Mouse (Mus musculus): ENCODE results near the gene Aip. TPM values are rescaled to one million over a fixed set of nuclear protein-coding genes. Genes with fewer than 3 reads are reported as not detected.

Aip gene
- polyA plus RNA-seq, 1 experiment from 2014 or later = 69.4 TPM

DNA sequence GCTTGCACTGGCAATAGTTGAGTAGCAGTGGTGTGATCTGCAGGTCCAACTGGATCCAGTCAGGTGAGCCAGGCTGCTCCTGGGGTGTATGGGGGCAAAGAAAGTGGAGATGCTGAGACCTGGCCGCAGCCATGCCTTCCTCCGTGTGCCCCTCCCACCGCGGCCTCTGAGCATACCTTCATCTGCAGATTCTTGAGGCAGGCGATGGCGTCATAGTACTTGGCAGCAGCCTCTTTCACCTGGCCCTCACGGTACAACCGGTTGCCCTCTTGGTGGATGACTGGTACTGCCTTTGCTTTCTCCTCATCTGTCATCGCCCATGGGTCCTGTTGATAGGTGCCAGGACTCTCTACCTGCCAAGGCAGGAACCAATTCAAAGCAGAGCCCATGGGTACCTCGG lies 10.5 kb downstream of the Aip start:
- H3K36me3 ChIP-seq = peaks cover 66% of the 10 kb centered on the region
- ATAC-seq (ENCODE audit: low FRiP score, low read depth) = no peak
- H3K9ac ChIP-seq = no peak overlapping the region
- H3K4me2 ChIP-seq (replicated peaks) = no peak overlapping the region
- WGBS = 95% methylated on average over 10 of the region's 10 CpGs
- no peak overlapping the region for H3K27ac ChIP-seq
- no peak overlapping the region for H3K4me3 ChIP-seq
- H3K9me3 ChIP-seq = no peaks in the 10 kb centered on the region
- no peaks in the 10 kb centered on the region for H3K4me1 ChIP-seq
- no peaks in the 10 kb centered on the region for H3K27me3 ChIP-seq (replicated peaks)

GRCm38 (mm10) chr19:4114551-4114950 lies 11.1 kb downstream of the Aip start:
- no peak for ATAC-seq (ENCODE audit: low FRiP score, low read depth)
- Histone ChIP-seq H3K4me1 (no peaks in the 10 kb centered on the region), H3K9me3 (no peaks in the 10 kb centered on the region), H3K27ac (no peak overlapping the region), H3K4me3 (no peak overlapping the region), H3K9ac (no peak overlapping the region), H3K4me2 (replicated peaks) (no peak overlapping the region), H3K27me3 (replicated peaks) (no peaks in the 10 kb centered on the region), H3K36me3 (peaks cover 68% of the 10 kb centered on the region)
- 91% methylated on average over 10 of the region's 10 CpGs for WGBS

- no peaks in the 10 kb centered on the region for H3K4me1 ChIP-seq
- H3K27me3 ChIP-seq (replicated peaks) = no peaks in the 10 kb centered on the region
- WGBS = 60% methylated on average over 5 of the region's 5 CpGs
- H3K4me3 ChIP-seq = no peak overlapping the region
- H3K4me2 ChIP-seq (replicated peaks) = no peak overlapping the region
- H3K36me3 ChIP-seq = peaks cover 70% of the 10 kb centered on the region
- no peak for ATAC-seq (ENCODE audit: low FRiP score, low read depth)
- H3K9ac ChIP-seq = no peak overlapping the region
- H3K27ac ChIP-seq = no peak overlapping the region
- H3K9me3 ChIP-seq = no peaks in the 10 kb centered on the region
These were observed 11.8 kb downstream of the Aip start for GRCm38 (mm10) chr19:4113806-4114230.

GRCm38 (mm10) chr19:4113186-4113805 lies 12.4 kb downstream of the Aip start:
- no peak overlapping the region for H3K4me3 ChIP-seq
- H3K9me3 ChIP-seq = no peaks in the 10 kb centered on the region
- no peaks in the 10 kb centered on the region for H3K4me1 ChIP-seq
- ATAC-seq (ENCODE audit: low FRiP score, low read depth) = no peak
- H3K27ac ChIP-seq = no peak overlapping the region
- whole genome bisulfite sequencing = 87% methylated on average over 13 of the region's 13 CpGs
- H3K36me3 ChIP-seq = peaks cover 70% of the 10 kb centered on the region
- H3K4me2 ChIP-seq (replicated peaks) = no peak overlapping the region
- H3K9ac ChIP-seq = no peak overlapping the region
- H3K27me3 ChIP-seq (replicated peaks) = no peaks in the 10 kb centered on the region

DNA sequence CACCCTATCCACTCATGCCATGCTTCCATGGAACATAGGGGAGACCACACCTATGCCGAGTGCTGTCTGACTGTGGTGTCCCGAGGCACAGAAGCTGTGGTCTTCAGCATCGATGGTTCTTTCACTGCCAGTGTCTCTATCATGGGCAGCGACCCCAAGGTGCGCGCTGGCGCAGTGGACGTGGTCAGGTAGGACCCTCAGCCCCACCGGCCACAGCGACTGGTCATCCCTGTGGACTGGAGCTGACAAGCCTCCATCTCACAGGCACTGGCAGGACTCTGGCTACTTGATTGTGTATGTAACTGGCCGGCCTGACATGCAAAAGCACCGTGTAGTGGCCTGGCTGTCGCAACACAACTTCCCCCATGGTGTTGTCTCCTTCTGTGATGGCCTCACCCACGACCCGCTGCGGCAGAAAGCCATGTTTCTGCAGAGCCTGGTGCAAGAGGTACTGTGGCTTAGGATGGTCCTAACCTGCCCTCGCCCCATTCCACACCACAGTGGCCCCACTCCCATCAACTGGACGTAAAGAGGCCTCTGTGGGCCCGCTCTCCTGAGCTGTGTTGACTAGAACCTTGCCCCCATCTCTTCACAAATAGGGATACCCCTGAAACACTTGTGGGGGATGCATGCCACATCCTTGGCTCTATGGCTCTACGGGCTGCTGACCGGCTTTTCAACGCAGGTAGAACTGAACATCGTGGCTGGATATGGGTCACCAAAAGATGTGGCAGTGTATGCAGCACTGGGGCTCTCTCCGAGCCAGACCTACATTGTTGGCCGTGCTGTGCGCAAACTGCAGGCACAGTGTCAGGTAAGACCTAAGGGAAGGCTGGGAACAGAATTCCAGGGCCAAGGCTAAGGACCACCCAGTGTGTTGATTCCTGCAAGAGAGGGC lies 13.3 kb downstream of the Aip start:
- 95% methylated on average over 26 of the region's 26 CpGs for WGBS
- Histone ChIP-seq H3K4me3 (no peak overlapping the region), H3K4me2 (replicated peaks) (no peak overlapping the region), H3K4me1 (no peaks in the 10 kb centered on the region), H3K36me3 (peaks cover 65% of the 10 kb centered on the region), H3K9me3 (no peaks in the 10 kb centered on the region), H3K27me3 (replicated peaks) (no peaks in the 10 kb centered on the region), H3K9ac (no peak overlapping the region), H3K27ac (no peak overlapping the region)
- ATAC-seq (ENCODE audit: low FRiP score, low read depth) = no peak

- no peaks in the 10 kb centered on the region for H3K27me3 ChIP-seq (replicated peaks)
- H3K4me1 ChIP-seq = no peaks in the 10 kb centered on the region
- ATAC-seq (ENCODE audit: low FRiP score, low read depth) = no peak
- H3K4me3 ChIP-seq = no peak overlapping the region
- no peak overlapping the region for H3K9ac ChIP-seq
- H3K9me3 ChIP-seq = no peaks in the 10 kb centered on the region
- peaks cover 33% of the 10 kb centered on the region for H3K36me3 ChIP-seq
- H3K27ac ChIP-seq = no peak overlapping the region
- 91% methylated on average over 9 of the region's 9 CpGs for WGBS
- no peak overlapping the region for H3K4me2 ChIP-seq (replicated peaks)
These were observed 17.1 kb downstream of the Aip start for GRCm38 (mm10) chr19:4108535-4108934.

DNA sequence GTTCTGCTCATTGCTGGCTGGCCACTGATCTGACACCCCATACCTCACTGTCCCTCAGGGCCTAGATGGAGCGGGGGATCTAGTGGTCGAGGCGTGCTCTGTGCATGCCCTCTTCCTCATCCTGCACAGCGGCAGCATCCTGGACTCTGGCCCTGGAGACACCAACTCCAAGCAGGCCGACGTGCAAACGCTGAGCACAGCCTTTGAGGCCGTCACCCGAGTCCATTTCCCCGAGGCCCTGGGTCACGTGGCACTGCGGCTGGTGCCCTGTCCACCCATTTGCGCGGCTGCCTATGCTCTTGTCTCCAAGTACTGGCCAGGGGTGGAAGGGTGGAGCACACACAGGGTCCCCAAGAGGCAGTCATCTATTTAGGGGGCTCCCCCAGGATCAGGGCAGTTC lies 19.0 kb downstream of the Aip start:
- H3K36me3 ChIP-seq = peaks cover 15% of the 10 kb centered on the region
- 89% methylated on average over 14 of the region's 14 CpGs for whole genome bisulfite sequencing
- no peak overlapping the region for H3K4me2 ChIP-seq (replicated peaks)
- no peaks in the 10 kb centered on the region for H3K9me3 ChIP-seq
- H3K4me3 ChIP-seq = no peak overlapping the region
- H3K9ac ChIP-seq = no peak overlapping the region
- ATAC-seq (ENCODE audit: low FRiP score, low read depth) = no peak
- peaks cover 16% of the 10 kb centered on the region for H3K27me3 ChIP-seq (replicated peaks)
- no peak overlapping the region for H3K27ac ChIP-seq
- H3K4me1 ChIP-seq = 0 out of 2 replicates have a peak, but pooled peaks cover 1% of the 10 kb centered on the region

GRCm38 (mm10) chr19:4104675-4105194 lies 20.9 kb downstream of the Aip start:
- Histone ChIP-seq H3K4me2 (replicated peaks) (no peak overlapping the region), H3K27me3 (replicated peaks) (peaks cover 32% of the 10 kb centered on the region), H3K36me3 (peaks cover 9% of the 10 kb centered on the region; the same call in 1 of the 2 replicates), H3K4me3 (no peak overlapping the region), H3K9ac (no peak overlapping the region), H3K9me3 (no peaks in the 10 kb centered on the region), H3K4me1 (peaks cover 20% of the 10 kb centered on the region), H3K27ac (no peak overlapping the region)
- WGBS = 91% methylated on average over 16 of the region's 16 CpGs
- ATAC-seq (ENCODE audit: low FRiP score, low read depth) = no peak

DNA sequence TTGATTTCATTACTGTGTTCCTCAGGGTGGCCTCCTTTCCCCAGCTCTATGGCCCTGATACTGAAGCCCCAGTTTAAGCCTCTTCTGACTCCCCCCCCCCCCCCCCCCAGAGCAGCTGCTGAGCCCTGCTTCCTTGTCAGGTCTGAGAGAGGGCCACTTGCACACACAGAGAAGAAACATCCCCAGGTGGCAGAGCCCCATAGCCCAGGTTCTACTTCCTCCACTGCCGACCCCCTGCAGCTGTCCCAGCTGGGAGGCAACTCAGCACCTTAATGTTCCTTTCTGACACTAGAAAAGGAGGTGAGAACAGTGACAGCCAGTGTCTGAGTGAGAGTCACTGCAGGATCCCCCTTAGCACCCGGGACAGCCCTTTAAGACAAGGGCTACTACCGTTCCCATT lies 21.9 kb downstream of the Aip start:
- 76% methylated on average over 3 of the region's 3 CpGs for WGBS
- Histone ChIP-seq H3K4me3 (no peak overlapping the region), H3K4me1 (peaks cover 29% of the 10 kb centered on the region), H3K9me3 (no peaks in the 10 kb centered on the region), H3K4me2 (replicated peaks) (no peak overlapping the region), H3K9ac (no peak overlapping the region), H3K27me3 (replicated peaks) (peaks cover 38% of the 10 kb centered on the region), H3K36me3 (0 out of 2 replicates have a peak, but pooled peaks cover 5% of the 10 kb centered on the region), H3K27ac (no peak overlapping the region)
- ATAC-seq (ENCODE audit: low FRiP score, low read depth) = no peak

- ATAC-seq (ENCODE audit: low FRiP score, low read depth) = no peak
- Histone ChIP-seq H3K4me1 (peaks cover 34% of the 10 kb centered on the region), H3K9ac (no peak overlapping the region), H3K9me3 (no peaks in the 10 kb centered on the region), H3K4me3 (no peak overlapping the region), H3K27me3 (replicated peaks) (peaks cover 38% of the 10 kb centered on the region), H3K36me3 (0 out of 2 replicates have a peak, but pooled peaks cover 5% of the 10 kb centered on the region), H3K4me2 (replicated peaks) (no peak overlapping the region), H3K27ac (no peak overlapping the region)
- 93% methylated on average over 18 of the region's 18 CpGs for WGBS
These were observed 22.4 kb downstream of the Aip start for GRCm38 (mm10) chr19:4103294-4103693.

DNA sequence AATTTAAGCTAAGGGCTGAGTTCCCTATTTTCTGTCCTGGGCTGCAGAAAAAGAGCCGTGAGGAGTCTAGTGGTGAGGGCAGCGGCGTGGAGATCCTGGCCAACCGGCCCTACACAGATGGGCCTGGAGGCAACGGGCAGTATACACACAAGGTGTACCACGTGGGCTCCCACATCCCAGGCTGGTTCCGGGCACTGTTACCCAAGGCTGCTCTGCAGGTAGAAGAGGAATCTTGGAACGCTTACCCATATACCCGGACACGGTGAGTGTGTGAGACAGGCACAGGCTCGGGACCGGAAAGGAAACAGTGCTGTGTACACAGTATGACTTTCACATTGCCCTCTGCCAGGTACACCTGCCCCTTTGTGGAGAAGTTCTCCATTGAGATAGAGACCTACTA lies 23.0 kb downstream of the Aip start:
- H3K27ac ChIP-seq = no peak overlapping the region
- H3K27me3 ChIP-seq (replicated peaks) = peaks cover 38% of the 10 kb centered on the region
- 95% methylated on average over 12 of the region's 12 CpGs for WGBS
- H3K9ac ChIP-seq = no peak overlapping the region
- no peak overlapping the region for H3K4me3 ChIP-seq
- H3K36me3 ChIP-seq = 0 out of 2 replicates have a peak, but pooled peaks cover 5% of the 10 kb centered on the region
- no peak for ATAC-seq (ENCODE audit: low FRiP score, low read depth)
- H3K4me1 ChIP-seq = peaks cover 40% of the 10 kb centered on the region
- H3K9me3 ChIP-seq = no peaks in the 10 kb centered on the region
- H3K4me2 ChIP-seq (replicated peaks) = no peak overlapping the region

GRCm38 (mm10) chr19:4102049-4102448 lies 23.6 kb downstream of the Aip start:
- 95% methylated on average over 2 of the region's 2 CpGs for WGBS
- Histone ChIP-seq H3K4me1 (peaks cover 42% of the 10 kb centered on the region), H3K27ac (no peak overlapping the region), H3K9ac (no peak overlapping the region), H3K4me3 (no peak overlapping the region), H3K4me2 (replicated peaks) (peak overlapping the region; percentile 92), H3K36me3 (0 out of 2 replicates have a peak, but pooled peaks cover 5% of the 10 kb centered on the region), H3K9me3 (no peaks in the 10 kb centered on the region), H3K27me3 (replicated peaks) (peaks cover 38% of the 10 kb centered on the region)
- ATAC-seq (ENCODE audit: low FRiP score, low read depth) = no peak
